Mouse (Mus musculus) megakaryocyte, embryonic 14.5 days (primary cell): ENCODE results near the gene Wdfy3.

Experiments
- FLI1 ChIP-seq: IDR thresholded peaks from 2 replicates; pipeline ENCODE4 v1.6.1; 2012; ENCODE audit warnings: low read length, inconsistent platforms, mixed read lengths
- GATA1 ChIP-seq: IDR thresholded peaks from 3 replicates; pipeline ENCODE4 v1.6.1; 2012; ENCODE audit warnings: mixed read lengths, low read length, inconsistent platforms, borderline replicate concordance

DNA sequence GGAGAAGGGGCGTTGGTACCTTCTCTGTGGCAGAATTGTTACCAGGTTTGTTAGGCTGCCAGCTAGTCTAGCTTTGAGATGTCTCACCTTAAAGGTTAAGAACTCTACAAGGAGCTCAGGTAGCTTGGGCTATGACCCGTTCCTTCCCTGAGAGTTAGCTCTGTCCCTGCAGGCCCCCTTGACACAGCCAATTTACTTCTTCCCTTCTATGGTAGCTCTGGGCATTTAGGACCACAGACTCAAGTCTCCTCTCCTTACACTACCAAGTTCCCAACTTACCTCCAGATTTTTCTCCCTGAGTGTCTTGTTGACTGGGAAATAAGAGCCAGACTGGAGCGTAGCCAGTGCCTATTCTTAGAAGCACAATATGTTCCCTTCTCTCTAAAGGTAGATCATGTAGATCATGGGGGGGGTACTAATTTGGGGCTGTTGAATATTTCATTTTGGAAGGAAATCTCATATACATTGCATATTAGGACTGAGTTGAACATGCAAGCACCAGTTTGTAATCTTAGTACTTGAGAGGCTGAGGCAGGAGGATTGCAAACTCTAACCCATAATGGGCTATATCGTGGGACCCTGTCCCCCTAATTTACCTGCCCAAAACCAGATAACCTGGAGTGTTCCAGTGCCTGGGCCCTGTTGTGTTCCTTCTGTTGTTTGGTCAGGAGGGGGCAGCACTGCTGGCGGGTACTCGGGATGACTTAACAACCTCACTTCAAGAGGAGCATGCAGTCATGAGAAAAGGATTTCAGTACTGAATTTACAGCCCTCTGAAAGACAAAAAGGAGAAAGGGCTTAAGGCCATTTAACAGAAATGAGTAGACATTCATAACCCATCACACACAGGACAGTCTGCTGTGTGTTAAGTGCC is 258.2 kb downstream of the Wdfy3 start:
- TF ChIP-seq GATA1, result no peak
- TF ChIP-seq FLI1, result no peak
